Mouse (Mus musculus) limb, embryonic 10.5 days (tissue): ENCODE measurements at regions not wholly inside any gene's neighbourhood (a gene's known extent, or its start where the extent isn't known, plus 50 kb on each side); places are given as distances from the start of the nearest gene placed in this dataset.

Experiments
- DNase-seq: peaks from one replicate; pipeline ENCODE4 v3.0.0-alpha.2; 2017; ENCODE audit warnings: low spot score
- H3K27ac ChIP-seq: fragments of 300-500 bp; sonication (generic); 2 replicates; pipeline ENCODE4 v1.5.1; 2016; ENCODE audit warnings: mild to moderate bottlenecking
- H3K27me3 ChIP-seq: fragments of 300-500 bp; sonication (generic); 2 replicates; pipeline ENCODE4 v1.6.1; 2016; ENCODE audit warnings: low read depth, mild to moderate bottlenecking; ENCODE audit not compliant: poor library complexity, severe bottlenecking
- H3K36me3 ChIP-seq: fragments of 300-500 bp; sonication (generic); 2 replicates; pipeline ENCODE4 v1.6.1; 2016; ENCODE audit warnings: mild to moderate bottlenecking, moderate library complexity
- H3K4me1 ChIP-seq: fragments of 300-500 bp; sonication (generic); 2 replicates; pipeline ENCODE4 v1.6.1; 2016
- H3K4me3 ChIP-seq: fragments of 300-500 bp; sonication (generic); 2 replicates; pipeline ENCODE4 v1.5.1; 2016; ENCODE audit warnings: mild to moderate bottlenecking, moderate library complexity
- H3K9me3 ChIP-seq: fragments of 300-500 bp; sonication (generic); replicated peaks from 2 replicates; pipeline ENCODE4 v1.6.1; 2016; ENCODE audit warnings: mild to moderate bottlenecking
- WGBS: fragments of 180-500 bp; shearing (Covaris S2); methylation state at CpG from one replicate; pipeline ENCODE4 v1.1.7; 2016; 5-methylcytosine and 5-hydroxymethylcytosine counted together

DNA sequence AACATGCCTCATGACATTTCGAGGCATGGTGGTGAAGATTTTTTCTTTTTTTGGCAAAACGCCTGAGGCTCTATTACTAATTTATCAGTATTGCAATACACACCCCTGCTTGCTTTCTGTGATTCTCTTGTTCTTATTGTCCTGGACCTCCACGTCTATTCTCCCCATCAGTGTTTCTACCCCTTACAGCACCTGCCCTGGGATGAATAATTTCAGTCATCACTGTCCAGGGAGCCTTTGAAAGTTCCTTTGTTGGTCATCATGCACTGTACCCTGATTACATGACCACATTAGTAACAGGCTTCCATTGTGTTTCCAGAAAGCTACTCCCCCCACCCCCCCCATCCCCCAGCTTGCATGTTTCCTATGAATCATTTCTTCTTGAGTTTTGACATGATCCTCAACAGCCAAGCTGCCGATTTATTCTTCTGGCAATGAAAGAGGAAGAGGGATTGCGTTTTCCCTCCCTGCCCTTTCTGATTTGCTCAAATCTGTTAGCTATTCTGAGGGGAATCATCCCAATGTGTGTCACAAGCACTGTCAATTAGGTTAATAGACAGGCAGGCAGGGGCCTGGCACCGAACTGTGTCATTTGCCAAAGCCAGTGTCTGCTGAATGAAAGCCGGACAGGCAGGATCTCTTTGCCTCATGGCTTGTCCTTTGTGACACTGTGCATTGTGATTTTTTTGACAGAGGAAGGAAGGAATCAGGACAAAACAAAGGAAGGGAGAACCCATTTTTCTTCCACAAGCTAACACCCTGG, 493.4 kb upstream of the Nr5a2 start:
- no peak overlapping the region for H3K27ac ChIP-seq
- no peaks in the 10 kb centered on the region for H3K36me3 ChIP-seq
- 86% methylated on average over 7 of the region's 7 CpGs for WGBS
- no peak for DNase-seq
- no peaks in the 10 kb centered on the region for H3K4me1 ChIP-seq
- H3K27me3 ChIP-seq: no peaks in the 10 kb centered on the region
- H3K9me3 ChIP-seq: no peaks in the 10 kb centered on the region
- H3K4me3 ChIP-seq: no peak overlapping the region

DNA sequence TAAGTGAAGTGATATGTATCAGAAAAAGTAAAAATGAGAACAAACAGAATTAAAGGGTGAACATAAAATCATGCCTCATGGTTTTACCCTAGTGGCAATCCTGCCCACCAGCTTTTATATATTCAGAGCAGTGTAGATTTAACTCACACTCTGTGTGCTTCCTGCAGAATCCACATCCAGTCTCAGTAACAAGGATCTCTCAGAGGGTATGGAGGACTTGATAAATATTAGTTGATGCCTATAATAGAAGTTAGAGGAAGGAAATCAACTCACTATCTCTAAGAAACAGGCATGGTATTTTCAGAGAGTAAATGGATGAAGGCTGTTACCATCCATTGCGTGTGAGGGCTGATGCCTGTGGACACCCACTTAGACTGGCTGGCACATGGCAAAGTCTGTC, 492.5 kb upstream of the Nr5a2 start:
- no peaks in the 10 kb centered on the region for H3K9me3 ChIP-seq
- H3K36me3 ChIP-seq: no peaks in the 10 kb centered on the region
- H3K27ac ChIP-seq: no peak overlapping the region
- no peaks in the 10 kb centered on the region for H3K27me3 ChIP-seq
- no peaks in the 10 kb centered on the region for H3K4me1 ChIP-seq
- WGBS: 83% methylated on average over 1 of the region's 1 CpGs
- H3K4me3 ChIP-seq: no peak overlapping the region
- no peak for DNase-seq

DNA sequence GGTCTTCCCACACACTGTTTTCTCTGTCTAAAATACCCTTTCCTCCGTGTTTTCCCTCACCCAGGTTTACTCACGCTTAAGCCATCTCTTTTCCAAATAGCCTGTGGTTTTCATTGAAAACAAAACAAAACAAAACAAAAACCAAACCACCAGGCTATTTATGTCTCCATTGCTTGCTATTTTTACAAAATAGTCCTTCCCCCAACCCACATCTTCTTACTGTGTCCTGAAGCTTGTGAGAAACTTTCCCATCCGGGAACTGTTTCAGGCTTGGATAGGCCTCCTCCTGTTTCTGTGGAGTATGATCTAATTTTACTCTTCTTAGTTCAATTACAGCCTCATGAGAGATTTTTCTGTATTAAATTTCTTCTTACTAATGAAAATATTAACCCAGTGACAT, 486.2 kb upstream of the Nr5a2 start:
- H3K4me1 ChIP-seq: no peaks in the 10 kb centered on the region

DNA sequence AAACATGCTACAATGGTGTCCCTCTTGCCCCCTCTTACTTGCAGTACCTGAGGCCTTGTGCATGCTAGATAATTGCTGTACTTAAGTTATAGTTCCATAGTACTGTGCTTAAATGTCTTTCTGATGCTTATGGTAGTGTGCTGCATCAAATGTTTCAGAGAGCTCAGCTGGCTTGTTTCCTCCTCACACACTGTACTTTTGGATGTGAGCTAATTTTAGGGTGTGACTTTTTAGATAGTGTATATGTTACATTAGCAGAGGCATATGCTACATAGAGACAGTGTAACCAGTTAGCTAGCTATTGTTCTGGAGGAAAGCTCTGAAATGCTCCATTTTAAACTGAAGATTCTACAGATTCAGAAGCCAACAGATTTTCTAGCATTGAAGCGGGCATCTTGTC, 467.9 kb upstream of the Nr5a2 start:
- Histone ChIP-seq H3K9me3 (no peaks in the 10 kb centered on the region), H3K27ac (no peak overlapping the region), H3K4me3 (no peak overlapping the region), H3K36me3 (no peaks in the 10 kb centered on the region), H3K27me3 (no peaks in the 10 kb centered on the region), H3K4me1 (no peaks in the 10 kb centered on the region)
- DNase-seq: no peak
- whole genome bisulfite sequencing: 95% methylated on average over 1 of the region's 1 CpGs

More for the DNA sequence above, 486.2 kb upstream of the Nr5a2 start:
- WGBS: 66% methylated on average over 3 of the region's 3 CpGs
- Histone ChIP-seq H3K4me3 (no peak overlapping the region), H3K27ac (no peak overlapping the region), H3K36me3 (no peaks in the 10 kb centered on the region), H3K9me3 (no peaks in the 10 kb centered on the region), H3K27me3 (no peaks in the 10 kb centered on the region)
- no peak for DNase-seq

DNA sequence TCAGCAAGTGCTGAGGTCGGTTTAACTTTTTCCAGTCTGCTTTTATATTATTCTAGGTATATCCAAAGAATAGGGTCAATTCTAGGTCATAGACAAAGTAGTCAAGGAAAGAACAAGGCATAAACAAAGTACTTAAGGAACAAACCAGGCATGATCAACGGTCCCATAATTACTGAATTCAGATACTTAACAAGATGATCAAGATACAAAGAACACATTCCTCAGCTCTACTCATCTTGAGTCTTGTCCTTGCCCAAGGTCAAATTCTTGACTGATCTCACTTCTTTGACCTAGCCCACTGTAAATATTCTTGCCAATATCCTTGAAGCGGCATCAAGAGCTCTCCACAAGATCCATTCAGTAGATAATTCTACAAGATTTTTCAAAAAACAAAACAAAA, 458.1 kb upstream of the Nr5a2 start:
- no peaks in the 10 kb centered on the region for H3K4me1 ChIP-seq
- 83% methylated on average over 3 of the region's 3 CpGs for WGBS
- no peaks in the 10 kb centered on the region for H3K36me3 ChIP-seq
- no peaks in the 10 kb centered on the region for H3K27me3 ChIP-seq
- H3K9me3 ChIP-seq: no peaks in the 10 kb centered on the region
- no peak overlapping the region for H3K4me3 ChIP-seq
- no peak overlapping the region for H3K27ac ChIP-seq
- DNase-seq: no peak

DNA sequence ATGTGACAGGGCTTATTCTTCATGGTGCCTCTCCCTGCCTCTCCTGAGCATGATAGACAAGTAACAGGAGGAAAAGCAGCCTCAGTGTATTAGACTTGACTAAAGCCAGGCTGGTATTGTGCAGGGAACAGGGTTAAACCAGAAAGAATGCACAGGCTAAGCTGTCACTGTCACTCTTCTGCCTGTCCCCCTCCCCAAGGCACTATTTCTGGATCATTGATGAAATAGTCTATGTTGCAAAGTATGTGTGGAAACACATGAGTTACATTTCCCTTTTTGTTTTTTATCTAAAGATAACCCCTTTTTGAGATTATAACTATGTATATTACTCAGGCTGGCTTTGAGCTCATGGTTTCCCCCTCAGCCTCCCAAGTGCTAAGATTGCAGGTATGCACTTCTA, 436.5 kb upstream of the Nr5a2 start:
- Histone ChIP-seq H3K27me3 (no peaks in the 10 kb centered on the region), H3K9me3 (no peaks in the 10 kb centered on the region), H3K4me3 (no peak overlapping the region), H3K36me3 (no peaks in the 10 kb centered on the region), H3K4me1 (no peaks in the 10 kb centered on the region), H3K27ac (no peak overlapping the region)
- DNase-seq: no peak

DNA sequence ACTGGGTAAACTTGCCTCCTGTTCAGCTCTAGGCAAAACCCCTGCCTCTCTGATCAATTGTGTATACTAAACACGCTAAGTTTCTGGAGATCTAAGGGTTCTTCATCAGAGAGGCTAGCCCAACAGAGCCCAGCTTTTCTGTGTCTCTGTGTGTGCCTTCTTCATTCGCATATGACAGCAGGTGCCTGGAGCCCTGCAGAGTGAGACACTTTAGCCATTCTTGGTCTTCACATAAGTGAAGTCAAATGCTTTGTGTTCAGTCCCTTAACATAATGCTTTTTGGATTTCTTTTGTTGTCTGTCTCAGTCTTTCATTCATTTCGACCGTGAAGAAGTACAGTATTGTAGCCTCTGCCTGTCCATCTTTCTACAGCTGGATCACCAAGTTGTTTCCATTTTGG, 427.3 kb upstream of the Nr5a2 start:
- Histone ChIP-seq H3K36me3 (no peaks in the 10 kb centered on the region), H3K27me3 (no peaks in the 10 kb centered on the region), H3K9me3 (no peaks in the 10 kb centered on the region), H3K4me1 (peaks cover 14% of the 10 kb centered on the region), H3K4me3 (no peak overlapping the region), H3K27ac (no peak overlapping the region)
- DNase-seq: no peak
- 78% methylated on average over 4 of the region's 4 CpGs for WGBS

DNA sequence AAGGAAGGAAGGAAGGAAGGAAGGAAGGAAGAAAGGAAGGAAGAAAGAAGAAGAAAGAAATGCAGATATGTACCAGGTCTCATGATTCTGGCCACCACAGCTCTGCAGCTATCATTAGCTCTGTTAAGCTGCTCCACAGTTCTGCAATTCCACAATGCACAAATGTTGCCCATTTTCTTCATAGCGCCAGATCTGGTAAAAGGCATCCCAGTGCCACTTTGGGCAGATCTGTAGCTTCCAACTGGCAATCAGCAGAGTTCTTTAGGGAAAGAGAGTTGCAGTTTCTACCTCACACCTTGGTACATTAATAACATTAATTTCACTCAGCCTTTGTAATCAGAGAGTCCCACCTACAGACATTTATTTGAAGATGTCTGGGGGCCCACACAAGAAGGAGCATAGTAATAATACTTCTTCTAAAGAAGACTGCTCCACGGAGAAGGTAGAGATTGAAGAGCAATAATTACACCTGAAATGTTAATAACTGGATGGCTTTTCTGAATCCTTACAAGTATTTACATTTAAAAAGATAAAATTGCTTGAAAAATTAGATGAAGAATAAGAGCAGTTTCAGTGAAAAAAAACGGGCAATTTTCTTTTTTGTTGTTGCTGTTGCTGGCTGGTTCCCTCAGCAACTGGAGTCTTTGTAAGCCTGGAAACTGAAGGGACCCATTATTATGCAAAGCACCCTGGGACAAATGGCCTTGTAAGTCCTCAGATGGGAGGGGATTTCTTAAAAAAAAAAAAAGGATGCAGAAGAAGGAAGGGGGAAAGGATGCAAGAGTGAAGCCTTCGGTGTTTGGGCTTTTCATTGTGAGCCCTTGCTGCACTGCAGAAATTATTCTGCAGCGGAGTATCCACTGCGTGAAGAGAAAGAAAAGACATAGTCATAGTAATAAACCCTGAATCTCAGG, 418.1 kb upstream of the Nr5a2 start:
- H3K27me3 ChIP-seq: no peaks in the 10 kb centered on the region
- H3K9me3 ChIP-seq: no peaks in the 10 kb centered on the region
- H3K4me3 ChIP-seq: no peak overlapping the region
- no peak for DNase-seq
- H3K4me1 ChIP-seq: peaks cover 36% of the 10 kb centered on the region
- no peaks in the 10 kb centered on the region for H3K36me3 ChIP-seq
- H3K27ac ChIP-seq: no peak overlapping the region
- WGBS: 23% methylated on average over 6 of the region's 6 CpGs

DNA sequence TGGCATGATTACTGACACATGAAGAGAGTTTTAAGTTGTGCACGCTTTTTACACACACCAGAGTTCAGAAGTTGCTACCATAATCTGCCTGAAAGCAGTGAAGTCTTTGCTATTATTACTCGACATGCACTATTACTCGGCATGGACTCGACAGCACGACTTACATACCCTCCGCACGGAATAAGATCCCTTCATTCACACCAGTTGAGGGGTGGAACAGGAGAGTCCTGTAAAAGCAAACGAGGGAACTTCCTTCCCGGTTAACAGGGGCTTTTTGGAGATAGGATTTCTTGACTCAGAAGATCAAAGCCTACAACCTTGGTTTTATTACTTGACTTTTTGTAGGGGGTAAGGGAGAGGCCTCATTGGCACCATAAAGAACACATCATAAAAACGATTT, 416.4 kb upstream of the Nr5a2 start:
- Histone ChIP-seq H3K27ac (no peak overlapping the region), H3K27me3 (no peaks in the 10 kb centered on the region), H3K9me3 (no peaks in the 10 kb centered on the region), H3K4me1 (peaks cover 48% of the 10 kb centered on the region), H3K36me3 (no peaks in the 10 kb centered on the region), H3K4me3 (no peak overlapping the region)
- no peak for DNase-seq
- WGBS: 39% methylated on average over 10 of the region's 10 CpGs

DNA sequence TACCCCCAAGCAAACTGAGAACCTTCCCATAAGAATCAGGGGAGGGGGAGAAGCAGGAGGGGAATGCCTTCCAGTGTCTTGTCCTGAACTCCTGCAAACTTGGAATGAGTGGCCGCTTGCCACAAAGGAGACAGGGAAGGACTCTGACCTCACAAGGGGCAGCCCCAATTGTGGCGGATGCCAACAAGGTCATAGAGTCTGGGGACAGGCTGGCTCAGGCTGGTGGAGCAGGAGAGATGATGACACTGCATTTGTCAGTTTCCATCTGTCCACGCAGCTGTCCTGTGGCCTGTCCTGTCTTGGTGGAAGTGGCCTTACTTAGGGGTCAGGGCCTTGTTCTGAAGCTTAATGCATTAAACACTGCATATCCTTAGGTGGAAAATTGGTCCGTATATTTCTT, 414.4 kb upstream of the Nr5a2 start:
- no peaks in the 10 kb centered on the region for H3K9me3 ChIP-seq
- no peaks in the 10 kb centered on the region for H3K27me3 ChIP-seq
- peak overlapping the region; percentile 77 for H3K27ac ChIP-seq
- 77% methylated on average over 4 of the region's 4 CpGs for WGBS
- H3K4me3 ChIP-seq: no peak overlapping the region
- peaks cover 48% of the 10 kb centered on the region for H3K4me1 ChIP-seq
- DNase-seq: no peak
- H3K36me3 ChIP-seq: no peaks in the 10 kb centered on the region

DNA sequence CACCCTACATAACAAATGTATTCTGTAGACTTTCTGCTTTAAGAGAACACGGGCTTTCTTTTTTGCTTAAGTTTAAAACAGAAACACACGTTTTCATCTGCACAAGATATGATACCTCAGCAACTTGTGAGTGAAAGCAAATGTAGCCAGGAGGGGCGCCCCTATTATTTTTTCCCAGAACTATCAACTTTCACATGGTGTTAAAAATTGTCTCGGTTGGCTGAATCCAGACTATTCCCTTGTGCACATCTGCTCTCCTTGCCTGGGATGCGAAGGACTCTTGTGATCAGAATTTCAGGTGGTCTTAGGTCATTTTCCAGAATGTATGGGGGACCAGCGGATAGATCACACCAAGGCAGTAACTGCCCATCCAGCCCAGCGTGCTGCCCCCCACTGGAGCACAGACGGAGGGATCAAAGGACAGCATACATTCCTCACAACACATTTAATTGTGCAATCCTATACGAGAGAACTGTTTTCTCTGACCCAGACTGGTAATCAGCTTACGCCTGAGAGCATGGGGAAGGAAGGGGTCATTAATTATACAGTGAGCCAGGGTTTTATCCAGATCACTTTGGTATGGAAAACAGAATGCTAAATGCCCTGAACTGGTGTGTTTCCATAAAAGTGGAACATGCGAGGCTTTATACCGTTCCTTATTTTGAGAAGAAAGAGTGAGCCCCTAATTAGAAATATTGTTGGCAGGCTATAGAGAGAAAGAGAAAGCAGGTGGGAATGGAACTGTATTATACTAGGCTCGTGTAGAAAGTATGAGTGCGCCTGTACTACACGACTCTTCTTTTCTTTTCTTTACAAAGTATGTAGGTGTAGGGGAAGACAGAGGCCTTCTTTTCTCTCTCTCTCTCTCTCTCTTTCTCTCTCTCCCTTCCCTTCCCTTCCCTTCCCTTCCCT, 413.5 kb upstream of the Nr5a2 start:
- Histone ChIP-seq H3K4me1 (peaks cover 48% of the 10 kb centered on the region), H3K9me3 (no peaks in the 10 kb centered on the region), H3K36me3 (no peaks in the 10 kb centered on the region), H3K27me3 (no peaks in the 10 kb centered on the region), H3K4me3 (no peak overlapping the region), H3K27ac (peak overlapping the region; percentile 77; the same call in 1 of the 2 replicates)
- peak; percentile 44 for DNase-seq
- 54% methylated on average over 15 of the region's 15 CpGs for WGBS

DNA sequence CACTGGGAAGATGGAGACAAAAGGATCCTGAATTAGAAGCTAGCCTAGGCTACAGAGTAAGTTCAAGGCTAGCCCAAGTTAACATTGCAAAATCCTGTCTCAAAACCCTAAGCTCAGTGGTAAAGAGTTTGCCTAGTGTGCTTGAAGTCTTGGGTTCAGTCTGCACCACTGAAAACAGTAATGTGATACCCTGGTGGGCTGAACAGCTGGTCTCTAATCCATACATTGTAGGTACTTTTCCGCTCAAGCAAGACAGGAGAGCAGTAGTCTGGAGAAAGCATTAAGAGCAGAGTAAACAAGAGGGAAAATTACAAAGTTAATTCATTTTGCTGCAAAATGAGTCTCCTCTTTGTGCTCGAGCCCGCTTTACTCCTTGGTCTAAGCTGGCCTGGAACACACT, 412.0 kb upstream of the Nr5a2 start:
- 85% methylated on average over 3 of the region's 3 CpGs for WGBS
- H3K9me3 ChIP-seq: no peaks in the 10 kb centered on the region
- H3K27ac ChIP-seq: peak overlapping the region; percentile 77
- H3K27me3 ChIP-seq: no peaks in the 10 kb centered on the region
- no peak for DNase-seq
- H3K4me1 ChIP-seq: peaks cover 48% of the 10 kb centered on the region
- H3K4me3 ChIP-seq: no peak overlapping the region
- H3K36me3 ChIP-seq: no peaks in the 10 kb centered on the region

DNA sequence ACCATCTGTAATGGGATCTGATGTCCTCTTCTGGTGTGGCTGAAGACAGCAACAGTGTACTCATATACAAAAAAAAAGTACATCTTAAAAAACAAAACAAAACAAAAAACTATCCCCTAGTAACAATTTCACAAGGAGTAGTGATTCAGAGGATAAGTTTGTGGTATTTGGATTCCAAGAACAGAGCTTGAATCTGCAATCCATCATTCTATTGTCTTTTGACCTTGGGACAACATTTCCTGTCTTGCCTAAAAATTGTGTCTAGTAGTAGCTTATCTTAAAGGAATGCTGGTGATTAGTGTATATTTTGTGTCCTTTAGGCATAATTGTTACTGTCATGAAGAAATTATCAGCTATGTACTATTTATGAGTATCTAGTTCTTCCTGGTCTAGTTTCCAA, 404.1 kb upstream of the Nr5a2 start:
- H3K27me3 ChIP-seq: no peaks in the 10 kb centered on the region
- no peak overlapping the region for H3K27ac ChIP-seq
- no peak overlapping the region for H3K4me3 ChIP-seq
- no peaks in the 10 kb centered on the region for H3K4me1 ChIP-seq
- no peaks in the 10 kb centered on the region for H3K9me3 ChIP-seq
- DNase-seq: no peak
- no peaks in the 10 kb centered on the region for H3K36me3 ChIP-seq
